In the genomic region with DNA sequence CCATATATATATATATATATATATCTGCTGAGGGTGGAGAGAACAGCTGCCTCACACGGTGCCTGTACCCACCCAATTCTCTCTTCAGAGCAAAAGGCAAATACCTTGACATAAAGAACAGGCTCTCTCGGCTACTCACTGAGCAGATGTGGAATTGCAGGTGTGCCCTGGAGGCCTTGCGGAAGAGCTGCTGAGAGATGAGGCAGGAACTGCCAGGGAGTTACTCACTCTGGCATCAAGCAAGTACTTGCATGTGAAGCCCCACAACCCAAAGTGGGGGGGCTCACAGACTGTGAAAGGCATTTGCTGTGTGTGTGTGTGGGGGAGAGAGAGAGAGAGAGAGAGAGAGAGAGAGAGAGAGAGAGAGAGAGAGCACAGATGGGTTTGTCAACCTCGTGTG, we compare ENCODE assay signal across 28 mouse cellular contexts. TPM values are rescaled to one million over a fixed set of nuclear protein-coding genes. Genes with fewer than 3 reads are reported as not detected.
"Had no signal": no experiment of that assay in that cellular context is flagged by ENCODE, and none has a peak within 500 bp of the region (broad histone marks: within the 10 kb centered on the region; RNA-seq: fewer than 3 reads in every experiment).

No protein-coding gene starts in this region.

- H3K27ac ChIP-seq: kidney, postnatal 0 days; left cerebral cortex, adult 2 months; limb, embryonic 13.5 days; liver, embryonic 13.5 days had no signal

- H3K4me2 ChIP-seq: limb, embryonic 13.5 days; liver, embryonic 13.5 days; midbrain, embryonic 11.5 days had no signal

- H3K36me3 ChIP-seq: limb, embryonic 13.5 days; liver, embryonic 13.5 days had no signal

- H3K4me3 ChIP-seq: layer of hippocampus, adult 2 months; left cerebral cortex, adult 2 months; limb, embryonic 13.5 days; liver, embryonic 13.5 days had no signal

- H3K9me3 ChIP-seq: limb, embryonic 13.5 days; liver, embryonic 13.5 days had no signal

- H3K9ac ChIP-seq: limb, embryonic 13.5 days; liver, embryonic 13.5 days had no signal

- H3K27me3 ChIP-seq: limb, embryonic 13.5 days; liver, embryonic 13.5 days had no signal

- DNase-seq: kidney, adult 2 months; kidney, postnatal 25 days; layer of hippocampus, adult 9-11 months; layer of hippocampus, postnatal 36 days; left cerebral cortex, postnatal 4 days; liver, embryonic 13.5 days; lung, adult 2 months; lung, postnatal 14 days; lung, postnatal 4 days; midbrain, embryonic 14.5 days; thymus, adult 18-20 months; thymus, postnatal 25 days had no signal

RNA-seq across cellular contexts. Expression of gene Crybb3, which starts 47.0 kb away (rescaled TPM):
- total RNA-seq: megakaryocyte progenitor cell, adult 5-6 weeks; megakaryocyte-erythroid progenitor cell, adult 5-6 weeks had no signal
- polyA plus RNA-seq: liver, embryonic 13.5 days; liver, embryonic 16.5 days; neural tube, embryonic 11.5 days had no signal

RNA-seq across cellular contexts. Expression of gene Crybb2, which starts 58.5 kb away (rescaled TPM):
- total RNA-seq: layer of hippocampus, adult 2 months; layer of hippocampus, postnatal 36 days; left cerebral cortex, adult 2 months; left cerebral cortex, postnatal 10 days; left cerebral cortex, postnatal 4 days; liver, adult 2 months; megakaryocyte progenitor cell, adult 5-6 weeks; megakaryocyte-erythroid progenitor cell, adult 5-6 weeks; midbrain, postnatal 0 days had no signal
- polyA plus RNA-seq: kidney, adult 2 months; kidney, embryonic 14.5 days; kidney, postnatal 0 days; limb, embryonic 13.5 days; liver, adult 2 months; liver, embryonic 13.5 days; liver, embryonic 16.5 days; lung, adult 2 months; lung, embryonic 16.5 days; midbrain, embryonic 11.5 days; midbrain, embryonic 14.5 days; midbrain, postnatal 0 days; neural tube, embryonic 11.5 days; neural tube, embryonic 14.5 days; spleen, adult 2 months had no signal
